Mouse (Mus musculus) CH12.LX (cell line): ENCODE data around the gene Tgfbr1. TPM values are rescaled to one million over a fixed set of nuclear protein-coding genes. Genes with fewer than 3 reads are reported as not detected.

Experiments
- DNase-seq: peaks from one replicate; pipeline ENCODE4 v3.0.0-alpha.2; 2013; ENCODE audit errors: extremely low read depth
- H3K27ac ChIP-seq: 2 replicates; pipeline ENCODE4 v1.5.1; 2012; ENCODE audit warnings: low read depth, mild to moderate bottlenecking, control low read depth, moderate library complexity; ENCODE audit not compliant: insufficient read depth
- H3K27me3 ChIP-seq: replicated peaks from 2 replicates; pipeline ENCODE3; 2012; ENCODE audit warnings: inconsistent platforms
- H3K36me3 ChIP-seq, 2 experiments: replicated peaks in 1 of 2; 2 replicates each; pipeline versions ENCODE3 to v1.6.1; 2012; ENCODE audit warnings: inconsistent platforms in 1 of 2, low read length in 1 of 2, mild to moderate bottlenecking in 1 of 2, mixed read lengths in 1 of 2, moderate library complexity in 1 of 2; ENCODE audit not compliant: control insufficient read depth in 1 of 2, insufficient read depth in 1 of 2
- H3K4me1 ChIP-seq, 2 experiments: 2 replicates each; pipeline ENCODE4 v1.6.1; 2012; ENCODE audit warnings: inconsistent platforms in 1 of 2, moderate library complexity in 1 of 2; ENCODE audit not compliant: insufficient read depth in 2 of 2, control insufficient read depth in 1 of 2
- H3K4me2 ChIP-seq: 2 replicates; pipeline ENCODE4 v1.6.1; 2012; ENCODE audit warnings: low read depth, mild to moderate bottlenecking, control low read depth; ENCODE audit not compliant: poor library complexity, insufficient read depth, severe bottlenecking
- H3K4me3 ChIP-seq, 3 experiments: fragments of 150-350 bp in 1 of 3; sonication (generic) in 1 of 3; replicated peaks in 1 of 3; 2 replicates each; pipeline versions ENCODE3 to v1.5.1; 2011 to 2012; ENCODE audit warnings: low read depth in 2 of 3, low read length in 2 of 3, mild to moderate bottlenecking in 2 of 3, moderate library complexity in 2 of 3, control low read depth in 1 of 3, improper control_type of control experiment in 1 of 3, inconsistent platforms in 1 of 3, mixed read lengths in 1 of 3; ENCODE audit not compliant: poor library complexity in 1 of 3
- H3K79me2 ChIP-seq: replicated peaks from 2 replicates; pipeline ENCODE4 v1.6.1; 2012; ENCODE audit warnings: mild to moderate bottlenecking, moderate library complexity; ENCODE audit not compliant: control insufficient read depth, poor library complexity, insufficient read depth, severe bottlenecking; ENCODE audit errors: extremely low read depth
- H3K9ac ChIP-seq: 2 replicates; pipeline ENCODE4 v1.6.1; 2012; ENCODE audit warnings: low read depth, mild to moderate bottlenecking, control low read depth, moderate library complexity; ENCODE audit not compliant: insufficient read depth
- H3K9me3 ChIP-seq: replicated peaks from 2 replicates; pipeline ENCODE3; 2012; ENCODE audit warnings: low read length, inconsistent platforms, mixed read lengths
- BHLHE40 ChIP-seq: IDR thresholded peaks from 2 replicates; pipeline ENCODE4 v1.6.1; 2011; ENCODE audit warnings: mild to moderate bottlenecking, low read depth, low read length, improper control_type of control experiment
- CHD2 ChIP-seq: IDR thresholded peaks from 2 replicates; pipeline ENCODE4 v1.6.1; 2011; ENCODE audit warnings: low read length, improper control_type of control experiment
- E2F4 ChIP-seq: IDR thresholded peaks from 2 replicates; pipeline ENCODE4 v1.6.1; 2011; ENCODE audit warnings: low read depth, low read length, improper control_type of control experiment; ENCODE audit not compliant: insufficient replicate concordance
- ELF1 ChIP-seq: IDR thresholded peaks from 2 replicates; pipeline ENCODE4 v1.6.1; 2014; ENCODE audit warnings: low read depth, mild to moderate bottlenecking, inconsistent platforms, low read length, improper control_type of control experiment
- JUN ChIP-seq: IDR thresholded peaks from 2 replicates; pipeline ENCODE4 v1.6.1; 2011; ENCODE audit warnings: low read depth, mild to moderate bottlenecking, low read length, improper control_type of control experiment, moderate library complexity; ENCODE audit not compliant: insufficient read depth
- JUND ChIP-seq: conservative IDR thresholded peaks from 2 replicates; pipeline ENCODE4 v1.6.1; 2011; ENCODE audit warnings: low read depth, low read length, improper control_type of control experiment
- KAT2A ChIP-seq: IDR thresholded peaks from 2 replicates; pipeline ENCODE4 v1.6.1; 2012; ENCODE audit warnings: low read length, improper control_type of control experiment, inconsistent platforms; ENCODE audit not compliant: insufficient replicate concordance
- MAFK ChIP-seq: IDR thresholded peaks from 2 replicates; pipeline ENCODE4 v1.6.1; 2011; ENCODE audit warnings: low read length, improper control_type of control experiment; ENCODE audit not compliant: insufficient replicate concordance
- MAX ChIP-seq: IDR thresholded peaks from 2 replicates; pipeline ENCODE4 v1.6.1; 2011; ENCODE audit warnings: low read length, improper control_type of control experiment
- MEF2A ChIP-seq: IDR thresholded peaks from 2 replicates; pipeline ENCODE4 v1.6.1; 2014; ENCODE audit warnings: low read depth, mild to moderate bottlenecking, inconsistent platforms, low read length, improper control_type of control experiment, borderline replicate concordance
- PAX5 ChIP-seq: IDR thresholded peaks from 2 replicates; pipeline ENCODE4 v1.6.1; 2012; ENCODE audit warnings: low read length, inconsistent platforms, mixed read lengths
- RAD21 ChIP-seq: IDR thresholded peaks from 2 replicates; pipeline ENCODE4 v1.6.1; 2011; ENCODE audit warnings: low read depth, mild to moderate bottlenecking, low read length, improper control_type of control experiment, moderate library complexity
- RCOR1 ChIP-seq: conservative IDR thresholded peaks from 2 replicates; pipeline ENCODE4 v1.6.1; 2012; ENCODE audit warnings: low read depth, mild to moderate bottlenecking, inconsistent platforms, low read length, improper control_type of control experiment
- SIN3A ChIP-seq: IDR thresholded peaks from 2 replicates; pipeline ENCODE4 v1.6.1; 2012; ENCODE audit warnings: low read length, improper control_type of control experiment, inconsistent platforms
- ZC3H11A ChIP-seq: IDR thresholded peaks from 2 replicates; pipeline ENCODE4 v1.6.1; 2012; ENCODE audit warnings: low read depth, mild to moderate bottlenecking, inconsistent platforms, low read length, improper control_type of control experiment
- ZKSCAN1 ChIP-seq: IDR thresholded peaks from 2 replicates; pipeline ENCODE4 v1.6.1; 2012; ENCODE audit warnings: low read depth, inconsistent platforms, low read length, improper control_type of control experiment, borderline replicate concordance
- dilution Hi-C: fragments of 300-500 bp; cut with MboI; formaldehyde crosslinking; loops from 2 replicates; pipeline ENCODE4 v1.14.3; 2020; ENCODE audit warnings: low sequenced_read_pairs; ENCODE audit not compliant: extremely low pct_unique_long_range_greater_than_20kb, extremely low pct_ligation_motif_present
- in situ Hi-C: fragments of 300-500 bp; cut with MboI; formaldehyde crosslinking; loops from 3 replicates; pipeline ENCODE4 v1.14.3; 2019; ENCODE audit warnings: low sequenced_read_pairs, low pct_ligation_motif_present, low pct_unique_long_range_greater_than_20kb, mixed read lengths
- polyA plus RNA-seq: library from polyadenylated mRNA; unstranded; fragments of >175 nt; gene quantifications from 2 replicates; pipeline ENCODE4 v1.2.1, GENCODE M21; 2012; ENCODE audit warnings: low read depth; ENCODE audit not compliant: insufficient read length
- total RNA-seq, 2 experiments: library from RNA; depleted of rRNA; stranded (reverse); fragments of 300-350 nt in 1 of 2; fragments of >200 nt in 1 of 2; gene quantifications; 2 replicates each; pipeline ENCODE4 v1.2.3; 2012 to 2014

Gene Tgfbr1
- total and polyA plus RNA-seq, 3 experiments = 3.4 to 8.7 (median 7.0) TPM

DNA sequence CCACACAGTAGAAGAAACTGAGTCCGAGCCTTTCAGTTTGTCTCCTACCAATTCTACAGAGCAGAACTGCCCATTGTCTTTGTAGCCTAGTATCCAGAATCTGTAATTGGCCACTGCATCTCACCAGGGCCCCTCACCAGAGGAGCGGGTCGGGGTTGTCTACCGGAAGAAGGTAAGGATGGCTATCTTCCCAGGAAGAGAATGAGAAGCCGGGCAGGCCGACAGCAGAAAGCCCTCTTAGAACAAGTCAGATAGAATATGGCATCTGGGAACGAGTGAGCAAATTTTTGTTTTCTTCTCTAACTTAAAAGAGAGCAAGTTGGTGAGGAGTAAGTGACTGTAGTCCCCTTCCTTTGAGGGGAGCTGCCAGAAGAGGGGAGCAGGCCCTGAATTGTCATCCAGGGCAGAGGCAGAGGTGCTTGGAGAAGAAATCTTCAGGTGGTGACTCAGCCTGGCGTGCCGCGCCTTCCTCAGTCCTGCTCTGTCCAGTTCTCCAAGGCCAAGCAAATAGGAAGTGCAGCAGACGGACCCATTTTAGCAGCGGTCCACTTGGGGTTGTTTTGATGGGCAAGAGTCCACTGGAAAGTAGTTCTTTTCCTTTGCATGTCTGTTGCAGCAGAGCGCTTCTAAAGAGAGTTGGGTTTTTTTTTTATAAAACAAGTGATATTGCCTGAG is 22.5 kb upstream of the Tgfbr1 start:
- in situ Hi-C loops = no loop called here
- TF ChIP-seq E2F4 = no peak
- no peak for TF ChIP-seq JUN
- no peak for TF ChIP-seq BHLHE40
- no peak for TF ChIP-seq RAD21
- Histone ChIP-seq H3K4me3 (no peak overlapping the region), H3K36me3 (no peaks in the 10 kb centered on the region), H3K9me3 (no peaks in the 10 kb centered on the region), H3K27me3 (peaks cover 7% of the 10 kb centered on the region), H3K27ac (no peak overlapping the region), H3K79me2 (no peaks in the 10 kb centered on the region; the same call in 1 of the 2 replicates), H3K4me1 (peaks cover 0 to 13% of the 10 kb centered on the region in 2 experiments; a peak in 2 of 4 replicates), H3K4me2 (no peak overlapping the region), H3K9ac (no peak overlapping the region)
- dilution Hi-C loops = no loop called here
- no peak for DNase-seq

DNA sequence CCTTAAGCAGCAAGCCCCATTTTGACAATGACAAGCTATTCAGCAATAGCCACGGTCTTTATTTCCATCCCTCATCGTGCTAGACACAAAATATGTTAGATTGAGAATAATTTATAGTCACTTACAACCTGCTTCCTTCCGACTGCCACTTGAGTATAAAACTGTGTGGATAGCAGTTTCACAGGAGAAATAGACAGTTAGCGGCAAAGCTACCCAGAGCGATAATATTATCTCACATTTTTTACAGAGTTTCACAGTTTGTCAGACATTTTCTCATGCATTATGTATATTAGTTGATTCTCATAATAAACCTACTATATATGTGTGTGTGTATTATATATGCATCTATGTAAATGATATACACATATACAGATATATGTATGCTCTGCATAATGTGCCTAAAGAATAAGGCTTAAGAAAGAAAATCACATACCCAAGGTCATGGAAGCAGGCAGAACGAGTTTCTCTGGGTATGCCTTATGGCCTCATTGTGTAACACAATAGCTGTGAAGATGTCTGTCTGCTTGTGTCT is 20.1 kb upstream of the Tgfbr1 start:
- dilution Hi-C loops = no loop called here
- in situ Hi-C loops = no loop called here
- Histone ChIP-seq H3K27ac (no peak overlapping the region), H3K27me3 (peaks cover 11% of the 10 kb centered on the region), H3K79me2 (no peaks in the 10 kb centered on the region; the same call in 1 of the 2 replicates), H3K9ac (no peak overlapping the region), H3K4me3 (no peak overlapping the region), H3K9me3 (no peaks in the 10 kb centered on the region), H3K4me2 (no peak overlapping the region), H3K36me3 (no peaks in the 10 kb centered on the region), H3K4me1 (peaks cover 0 to 19% of the 10 kb centered on the region in 2 experiments; a peak in 2 of 4 replicates)
- no peak for DNase-seq
- TF ChIP-seq CHD2 (no peak), MAX (no peak), E2F4 (no peak)

DNA sequence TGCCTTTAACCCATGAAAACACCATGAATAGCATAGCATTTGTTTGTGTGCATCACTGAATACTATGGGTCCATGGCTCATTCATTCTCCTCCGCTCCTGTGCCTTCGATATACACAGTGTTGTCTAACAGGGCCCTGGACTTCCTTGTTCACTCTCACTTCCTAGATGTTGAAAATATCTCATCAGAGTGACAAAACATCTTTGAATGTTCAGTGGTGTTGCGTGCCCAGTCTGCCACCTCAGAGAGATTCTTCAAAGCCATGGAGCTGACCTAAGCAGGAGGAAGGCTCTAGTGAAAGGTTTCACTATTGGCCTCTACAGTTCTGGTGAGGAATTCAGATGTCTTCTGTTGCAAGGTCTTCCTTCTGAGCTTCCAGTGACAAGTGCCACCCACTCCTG is 19.5 kb upstream of the Tgfbr1 start:
- DNase-seq = no peak
- in situ Hi-C loops = no loop called here
- H3K9ac ChIP-seq = no peak overlapping the region
- H3K27me3 ChIP-seq = peaks cover 11% of the 10 kb centered on the region
- H3K4me3 ChIP-seq = no peak overlapping the region
- H3K9me3 ChIP-seq = no peaks in the 10 kb centered on the region
- H3K79me2 ChIP-seq = no peaks in the 10 kb centered on the region; the same call in 1 of the 2 replicates
- H3K36me3 ChIP-seq = no peaks in the 10 kb centered on the region
- TF ChIP-seq ZC3H11A (no peak), ZKSCAN1 (no peak), MEF2A (no peak), ELF1 (no peak), RAD21 (no peak), SIN3A (no peak), MAX (no peak), KAT2A (no peak), RCOR1 (no peak), MAFK (no peak), JUND (no peak), PAX5 (no peak)
- dilution Hi-C loops = no loop called here
- H3K4me1 ChIP-seq = peaks cover 0 to 19% of the 10 kb centered on the region in 2 experiments; a peak in 2 of 4 replicates
- no peak overlapping the region for H3K27ac ChIP-seq
- no peak overlapping the region for H3K4me2 ChIP-seq
